Mouse (Mus musculus) heart, embryonic 14.5 days (tissue): ENCODE data around the gene Olfr1344. TPM values are rescaled to one million over a fixed set of nuclear protein-coding genes. Genes with fewer than 3 reads are reported as not detected.

Experiments
- ATAC-seq: fragments of 200-750 bp; cut with Nextera tagmentation; 2 replicates; pipeline ENCODE4 v1.8.0; 2017; ENCODE audit warnings: low read depth, moderate TSS enrichment; ENCODE audit not compliant: insufficient number of reproducible peaks, insufficient read depth, low FRiP score
- H3K27ac ChIP-seq, 2 experiments: fragments of 200-500 bp in 1 of 2; fragments of 300-500 bp in 1 of 2; sonication (generic) in 1 of 2; replicated peaks in 1 of 2; 2 replicates each; pipeline ENCODE4 v1.5.1; 2012 to 2014; ENCODE audit warnings: low read depth in 2 of 2, low read length in 2 of 2, control low read depth in 1 of 2, mild to moderate bottlenecking in 1 of 2, mixed read lengths in 1 of 2; ENCODE audit not compliant: control insufficient read depth in 1 of 2, insufficient read depth in 1 of 2
- H3K27me3 ChIP-seq: fragments of 300-500 bp; sonication (generic); 2 replicates; pipeline ENCODE4 v1.6.1; 2014; ENCODE audit warnings: mild to moderate bottlenecking, low read length, control low read depth; ENCODE audit not compliant: control insufficient read depth, insufficient read depth
- H3K36me3 ChIP-seq: fragments of 300-500 bp; sonication (generic); 2 replicates; pipeline ENCODE4 v1.6.1; 2014; ENCODE audit warnings: mild to moderate bottlenecking, control low read depth, low read length, mixed read lengths; ENCODE audit not compliant: control insufficient read depth, insufficient read depth
- H3K4me1 ChIP-seq, 2 experiments: fragments of 200-500 bp in 1 of 2; fragments of 300-500 bp in 1 of 2; sonication (generic) in 1 of 2; 2 replicates each; pipeline ENCODE4 v1.6.1; 2012 to 2014; ENCODE audit warnings: low read length in 2 of 2, control low read depth in 1 of 2, mixed read lengths in 1 of 2; ENCODE audit not compliant: control insufficient read depth in 2 of 2, insufficient read depth in 2 of 2
- H3K4me2 ChIP-seq: fragments of 300-500 bp; sonication (generic); 2 replicates; pipeline ENCODE4 v1.6.1; 2014; ENCODE audit warnings: mild to moderate bottlenecking, low read length
- H3K4me3 ChIP-seq, 2 experiments: fragments of 200-500 bp in 1 of 2; fragments of 300-500 bp in 1 of 2; sonication (generic) in 1 of 2; 2 replicates each; pipeline ENCODE4 v1.5.1; 2012 to 2014; ENCODE audit warnings: low read length in 2 of 2, mild to moderate bottlenecking in 2 of 2, control low read depth in 1 of 2, low read depth in 1 of 2, moderate library complexity in 1 of 2; ENCODE audit not compliant: control insufficient read depth in 1 of 2, insufficient read depth in 1 of 2
- H3K9ac ChIP-seq: fragments of 300-500 bp; sonication (generic); 2 replicates; pipeline ENCODE4 v1.6.1; 2014; ENCODE audit warnings: mild to moderate bottlenecking, low read length
- H3K9me3 ChIP-seq: fragments of 300-500 bp; sonication (generic); 2 replicates; pipeline ENCODE4 v1.6.1; 2016; ENCODE audit warnings: low read length, control low read depth; ENCODE audit not compliant: control insufficient read depth
- WGBS: fragments of 180-500 bp; shearing (Covaris S2); extraction: QIAGEN DNeasy Blood & Tissue Kit; methylation state at CpG from one replicate; pipeline ENCODE4 v1.1.7; 2014; 5-methylcytosine and 5-hydroxymethylcytosine counted together
- polyA plus RNA-seq: library from polyadenylated mRNA; unstranded; fragments of >200 nt; fragmentation: Nextera tagmentation; extraction: Ambion mirVana; gene quantifications from 2 replicates; pipeline ENCODE4 v1.2.1, GENCODE M21; 2014

Olfr1344 gene
- not detected in 2 replicates for polyA plus RNA-seq

DNA sequence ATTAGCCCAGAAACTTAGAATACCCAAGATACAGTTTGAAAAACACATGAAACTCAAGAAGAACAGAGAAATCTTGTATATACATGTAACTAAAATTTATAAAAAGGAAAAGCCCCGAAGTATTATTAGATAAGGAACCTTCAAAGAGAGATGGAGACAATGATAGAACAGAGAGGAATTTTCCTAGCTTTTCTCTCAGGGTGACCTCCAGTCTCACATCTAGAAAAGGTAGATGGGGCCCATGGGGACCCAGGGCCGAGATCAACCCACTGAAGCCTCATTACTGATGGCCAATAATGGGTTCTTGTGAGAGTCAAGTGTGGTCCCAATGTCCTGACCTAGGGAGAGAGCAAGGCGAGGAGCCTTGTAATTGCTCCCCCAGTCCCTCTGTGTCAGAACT is at the start of gene Olfr1344:
TSS of gene Olfr1344 (plus strand) at position 301 of the 400 bp plus-strand sequence.
- no peak within 1 kb of the TSS for H3K4me3 ChIP-seq
- no peaks in the 10 kb centered on the region for H3K36me3 ChIP-seq
- H3K27ac ChIP-seq: no peak within 1 kb of the TSS
- no peaks in the 10 kb centered on the region for H3K9me3 ChIP-seq
- no peak for ATAC-seq
- H3K4me2 ChIP-seq: no peak within 1 kb of the TSS
- no peaks in the 10 kb centered on the region for H3K4me1 ChIP-seq
- H3K27me3 ChIP-seq: no peaks in the 10 kb centered on the region
- WGBS: 68% methylated on average over 3 of the region's 3 CpGs
- H3K9ac ChIP-seq: no peak within 1 kb of the TSS

DNA sequence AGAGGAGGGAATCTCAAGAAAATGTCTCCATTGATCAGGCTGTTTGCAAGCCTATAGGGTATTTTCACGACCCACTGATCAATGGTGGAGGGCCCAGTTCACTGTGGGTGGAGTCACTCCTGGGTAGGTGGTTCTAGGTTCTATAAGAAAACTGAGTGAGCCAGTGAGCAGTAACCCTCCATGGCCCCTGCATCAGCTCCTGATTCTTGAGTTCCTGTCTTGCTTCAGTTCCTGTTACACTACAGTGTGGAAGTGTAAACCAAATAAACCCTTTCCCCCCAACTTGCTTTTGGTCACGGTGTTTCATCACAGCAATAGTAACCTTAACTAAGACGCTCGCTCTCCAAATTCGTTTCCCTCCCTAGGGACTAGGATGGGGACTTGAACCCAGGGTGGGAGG is 49.5 kb upstream of the Olfr1344 start:
- 82% methylated on average over 5 of the region's 5 CpGs for WGBS
- ATAC-seq: no peak
- H3K36me3 ChIP-seq: peaks cover 53% of the 10 kb centered on the region

DNA sequence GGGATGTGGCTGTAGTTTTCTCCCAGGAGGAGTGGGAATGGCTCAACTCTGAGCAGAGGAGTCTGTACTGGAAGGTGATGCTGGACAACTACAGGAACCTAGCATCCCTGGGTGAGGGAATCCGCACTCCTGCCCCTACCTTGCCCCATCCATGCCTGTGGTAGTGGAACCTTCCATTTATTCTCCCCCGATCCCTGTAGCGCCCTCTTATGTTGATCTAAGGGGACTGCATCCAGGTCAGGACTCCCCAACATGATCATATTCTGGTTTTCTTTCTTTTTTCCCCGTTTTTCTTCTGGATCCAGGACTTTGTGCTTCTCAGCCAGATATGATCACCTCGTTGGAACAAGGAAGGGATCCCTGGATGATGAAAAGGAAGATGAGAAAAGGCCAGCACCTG is 49.0 kb upstream of the Olfr1344 start:
- no peak overlapping the region for H3K4me3 ChIP-seq
- no peaks in the 10 kb centered on the region for H3K4me1 ChIP-seq
- no peaks in the 10 kb centered on the region for H3K27me3 ChIP-seq
- 59% methylated on average over 5 of the region's 5 CpGs for WGBS
- peaks cover 58% of the 10 kb centered on the region for H3K36me3 ChIP-seq
- H3K9me3 ChIP-seq: no peaks in the 10 kb centered on the region
- no peak overlapping the region for H3K9ac ChIP-seq
- ATAC-seq: no peak
- H3K27ac ChIP-seq: no peak overlapping the region
- no peak overlapping the region for H3K4me2 ChIP-seq

More for the DNA sequence above, 49.5 kb upstream of the Olfr1344 start:
- Histone ChIP-seq H3K27ac (no peak overlapping the region), H3K9me3 (no peaks in the 10 kb centered on the region), H3K9ac (no peak overlapping the region), H3K4me2 (no peak overlapping the region), H3K4me1 (peaks cover under 1% of the 10 kb centered on the region in 2 experiments; a peak in 2 of 4 replicates), H3K4me3 (no peak overlapping the region), H3K27me3 (no peaks in the 10 kb centered on the region)

DNA sequence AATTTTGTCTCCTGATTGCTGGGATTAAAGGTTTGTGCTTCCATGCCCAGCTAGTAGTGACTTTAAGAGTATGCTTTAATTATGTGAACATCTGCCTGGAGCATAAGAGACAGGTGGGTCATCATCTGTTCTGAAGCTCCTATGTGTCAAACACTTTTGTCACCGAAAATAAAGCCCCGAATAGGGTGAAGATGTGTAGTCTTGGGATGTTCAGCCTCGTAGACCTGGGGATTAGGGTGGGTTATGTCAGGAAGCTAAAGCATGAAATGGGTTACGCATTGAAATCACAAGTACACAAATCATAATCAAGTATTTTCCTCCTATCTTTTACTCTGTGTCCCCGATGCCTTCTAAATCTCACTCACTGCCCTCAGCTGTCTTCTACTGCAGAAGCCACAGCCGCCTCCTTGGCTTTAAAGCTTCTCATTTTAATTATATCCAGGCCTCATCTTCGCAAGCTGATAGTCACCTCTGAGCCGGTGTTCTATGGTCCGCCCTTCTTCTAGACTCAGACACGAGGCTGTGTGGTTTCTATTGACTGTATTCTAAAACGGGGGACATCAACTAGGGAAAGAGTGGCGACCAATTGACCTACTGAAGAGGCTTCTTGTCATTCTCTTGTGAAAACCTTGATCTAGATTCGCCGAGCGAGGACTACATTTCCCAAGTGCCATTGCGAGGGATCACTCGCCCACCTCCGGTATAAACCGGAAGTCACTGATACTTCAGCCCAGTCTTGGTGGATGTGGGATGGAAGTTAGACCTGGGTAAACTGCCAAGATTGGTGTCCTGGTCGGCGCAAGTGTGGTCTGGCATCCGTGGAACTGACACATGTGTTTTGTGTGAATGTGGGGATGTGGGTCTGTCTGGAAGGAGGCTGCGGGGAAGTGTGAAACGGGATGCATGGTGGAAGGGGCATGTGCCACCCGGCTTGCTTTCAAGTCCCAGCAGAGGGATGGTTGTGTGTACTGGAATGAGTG is 40.2 kb upstream of the Olfr1344 start, which contains the start of gene Smim17:
TSS of gene Smim17 (plus strand) at position 720 of the 980 bp plus-strand sequence.
- peaks cover 2 to 4% of the 10 kb centered on the region in 2 experiments; a peak in 1 of 4 replicates for H3K4me1 ChIP-seq
- no peaks in the 10 kb centered on the region for H3K27me3 ChIP-seq
- H3K4me2 ChIP-seq: peak within 1 kb of the TSS; percentile 74
- 25% methylated on average over 25 of the region's 25 CpGs for WGBS
- ATAC-seq: peak; percentile 66; the same call in 1 of the 2 replicates
- peak within 1 kb of the TSS; percentile 54 to 61 for H3K4me3 ChIP-seq
- H3K9me3 ChIP-seq: no peaks in the 10 kb centered on the region
- H3K36me3 ChIP-seq: peaks cover 25% of the 10 kb centered on the region
- H3K9ac ChIP-seq: peak within 1 kb of the TSS; percentile 62
- H3K27ac ChIP-seq: no peak within 1 kb of the TSS

DNA sequence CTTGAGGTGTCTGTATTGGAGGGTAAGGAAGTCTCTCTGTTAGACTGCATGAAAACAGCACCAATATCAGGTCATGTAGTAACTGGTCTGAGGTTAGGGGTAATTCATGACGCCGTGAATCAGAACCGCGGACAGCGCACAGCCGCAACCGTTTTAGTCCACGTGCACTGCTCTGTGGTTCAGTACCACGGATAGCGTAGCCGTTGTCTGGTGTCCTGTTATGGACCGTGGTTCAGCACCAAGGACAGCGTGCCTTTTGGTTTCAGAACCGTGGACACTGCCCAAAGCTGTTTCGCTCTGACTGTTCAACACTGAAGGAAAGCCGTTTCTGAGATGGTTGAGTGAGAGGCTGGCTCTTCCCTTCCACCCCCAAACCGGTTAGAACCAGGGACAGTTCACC is 28.4 kb upstream of the Olfr1344 start, which contains the start of gene Gm20715:
TSS of gene Gm20715 (plus strand) at position 235 of the 400 bp plus-strand sequence.
- WGBS: 2% methylated on average over 17 of the region's 17 CpGs
- no peak within 1 kb of the TSS for H3K4me2 ChIP-seq
- H3K4me3 ChIP-seq: no peak within 1 kb of the TSS
- no peaks in the 10 kb centered on the region for H3K27me3 ChIP-seq
- H3K27ac ChIP-seq: no peak within 1 kb of the TSS
- no peaks in the 10 kb centered on the region for H3K36me3 ChIP-seq
- peak; percentile 80 for ATAC-seq
- H3K4me1 ChIP-seq: no peaks in the 10 kb centered on the region
- no peak within 1 kb of the TSS for H3K9ac ChIP-seq
- no peaks in the 10 kb centered on the region for H3K9me3 ChIP-seq

DNA sequence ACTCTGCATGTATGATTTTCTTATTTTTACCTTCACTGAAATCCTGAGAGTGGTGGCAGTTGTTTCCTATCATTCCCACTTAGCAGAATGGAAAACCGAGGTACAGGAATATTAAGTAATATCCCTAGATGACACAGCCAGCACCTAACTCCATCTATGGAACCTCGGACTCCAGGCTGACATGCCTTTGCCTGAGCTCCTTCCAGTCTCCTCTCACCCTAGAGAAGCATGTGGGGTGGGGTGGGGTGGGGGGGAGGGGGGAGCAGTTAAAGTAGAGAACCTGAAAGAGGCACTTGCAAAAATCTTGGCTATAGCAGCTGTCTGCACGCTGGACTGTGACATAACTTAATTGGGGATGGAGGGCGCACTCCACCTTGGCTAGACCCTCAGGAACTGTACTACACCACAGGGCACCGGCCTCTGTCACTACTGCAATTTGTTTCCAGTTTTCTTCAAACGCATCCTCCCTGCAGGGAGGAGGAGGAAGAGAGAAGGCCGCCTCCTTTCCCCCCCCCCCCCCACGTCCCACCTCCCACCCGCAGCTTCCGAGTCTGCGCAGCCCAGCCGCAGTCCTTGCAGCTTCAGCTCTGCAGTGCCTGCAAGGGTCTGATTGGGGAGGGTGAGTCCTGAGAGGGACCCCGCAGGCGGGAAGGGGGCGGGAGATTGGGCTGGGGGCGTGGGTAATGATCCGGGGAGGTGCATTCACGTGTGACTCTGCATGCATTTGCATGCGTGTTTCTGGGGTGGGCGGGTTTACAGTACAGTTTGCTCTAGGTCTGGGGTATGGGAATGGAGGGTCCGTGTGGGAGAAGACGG is 23.7 kb upstream of the Olfr1344 start:
- no peak for ATAC-seq
- H3K27me3 ChIP-seq: no peaks in the 10 kb centered on the region; the same call in 1 of the 2 replicates
- 7% methylated on average over 20 of the region's 22 CpGs for WGBS
- H3K4me1 ChIP-seq: no peaks in the 10 kb centered on the region
- no peak overlapping the region for H3K9ac ChIP-seq
- no peak overlapping the region for H3K27ac ChIP-seq
- H3K36me3 ChIP-seq: no peaks in the 10 kb centered on the region
- H3K4me3 ChIP-seq: no peak overlapping the region
- H3K9me3 ChIP-seq: no peaks in the 10 kb centered on the region
- no peak overlapping the region for H3K4me2 ChIP-seq

DNA sequence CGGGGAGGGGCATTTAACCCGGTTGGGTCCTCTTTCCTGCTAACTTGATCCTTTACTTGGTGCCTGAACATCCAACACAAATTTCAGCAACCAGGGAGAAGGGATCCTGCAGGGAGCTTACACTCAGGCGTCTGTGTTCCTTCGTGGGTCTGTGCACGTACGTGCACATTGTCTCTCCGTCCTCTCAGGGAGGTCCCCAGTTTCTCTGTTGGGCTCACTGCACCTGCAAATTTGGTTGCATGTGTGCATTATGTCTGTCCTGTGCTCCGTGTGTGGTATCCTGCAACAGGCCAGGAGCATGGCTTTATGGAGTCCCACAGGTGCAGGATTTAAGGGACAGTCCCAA is 23.1 kb upstream of the Olfr1344 start:
- no peaks in the 10 kb centered on the region for H3K9me3 ChIP-seq
- no peaks in the 10 kb centered on the region for H3K36me3 ChIP-seq
- no peaks in the 10 kb centered on the region for H3K4me1 ChIP-seq
- H3K27ac ChIP-seq: no peak overlapping the region
- 13% methylated on average over 8 of the region's 8 CpGs for WGBS
- H3K27me3 ChIP-seq: no peaks in the 10 kb centered on the region; the same call in 1 of the 2 replicates
- H3K9ac ChIP-seq: no peak overlapping the region
- H3K4me2 ChIP-seq: no peak overlapping the region
- ATAC-seq: no peak
- no peak overlapping the region for H3K4me3 ChIP-seq
